Mouse (Mus musculus): ENCODE measurements around the gene Phb2. TPM values are rescaled to one million over a fixed set of nuclear protein-coding genes. Genes with fewer than 3 reads are reported as not detected.

The Phb2 gene
- polyA plus RNA-seq, 1 experiment from 2014 or later, result 308 TPM

GRCm38 (mm10) chr6:124740211-124740887 lies 28.2 kb downstream of the Phb2 start:
- DNase-seq (peak; percentile 67), ATAC-seq (no peak)
- H3K27me3 ChIP-seq (ENCODE audit: insufficient read depth, low read length), result no peaks in the 10 kb centered on the region
- peaks cover 35% of the 10 kb centered on the region for H3K4me1 ChIP-seq (ENCODE audit: insufficient read depth)
- peak overlapping the region; percentile 63 for H3K4me3 ChIP-seq (ENCODE audit: low read depth, low read length)
- under 1% methylated on average over 29 of the region's 29 CpGs for WGBS (ENCODE audit: insufficient replicate concordance)
- H3K9me3 ChIP-seq (ENCODE audit: low read length), result no peaks in the 10 kb centered on the region
- peaks cover 5% of the 10 kb centered on the region; the same call in 1 of the 2 replicates for H3K36me3 ChIP-seq (replicated peaks; ENCODE audit: insufficient read depth, low read length)
- peak overlapping the region; percentile 73 for H3K9ac ChIP-seq (replicated peaks)
- TF ChIP-seq CTCF (IDR thresholded peaks at IDR 0.05; ENCODE audit: low read depth) (peak; percentile 72), EP300 (IDR thresholded peaks at IDR 0.05; ENCODE audit: low read depth) (no peak)
- H3K4me2 ChIP-seq (ENCODE audit: low read depth, low read length), result peak overlapping the region; percentile 99
- peak overlapping the region; percentile 99 for H3K27ac ChIP-seq (ENCODE audit: low read depth)

- peak within 1 kb of the TSS; percentile 99 for H3K4me2 ChIP-seq (ENCODE audit: low read depth, low read length)
- TF ChIP-seq EP300 (IDR thresholded peaks at IDR 0.05; ENCODE audit: low read depth) (peak; percentile 74; the same call in 1 of the 2 replicates), CTCF (IDR thresholded peaks at IDR 0.05; ENCODE audit: low read depth) (no peak)
- DNase-seq (peak; percentile 87), ATAC-seq (peak; percentile 72)
- H3K9ac ChIP-seq (replicated peaks), result peak within 1 kb of the TSS; percentile 73
- WGBS (ENCODE audit: insufficient replicate concordance), result under 1% methylated on average over 41 of the region's 41 CpGs
- peak within 1 kb of the TSS; percentile 99 for H3K27ac ChIP-seq (ENCODE audit: low read depth)
- H3K9me3 ChIP-seq (ENCODE audit: low read length), result no peaks in the 10 kb centered on the region
- H3K4me1 ChIP-seq (ENCODE audit: insufficient read depth), result peaks cover 37% of the 10 kb centered on the region
- H3K4me3 ChIP-seq (ENCODE audit: low read depth, low read length), result peak within 1 kb of the TSS; percentile 63
- peaks cover 5% of the 10 kb centered on the region; the same call in 1 of the 2 replicates for H3K36me3 ChIP-seq (replicated peaks; ENCODE audit: insufficient read depth, low read length)
- no peaks in the 10 kb centered on the region for H3K27me3 ChIP-seq (ENCODE audit: insufficient read depth, low read length)
Observed at GRCm38 (mm10) chr6:124740888-124741761, 29.0 kb downstream of the Phb2 start, which contains the start of gene Grcc10. TSS of gene Grcc10 (minus strand) at chr6:124741374.

- no peak for ATAC-seq
- Histone ChIP-seq H3K9me3 (ENCODE audit: low read length) (no peaks in the 10 kb centered on the region), H3K4me1 (ENCODE audit: insufficient read depth) (peaks cover 44% of the 10 kb centered on the region), H3K27ac (ENCODE audit: low read depth) (peak overlapping the region; percentile 99), H3K36me3 (replicated peaks; ENCODE audit: insufficient read depth, low read length) (peaks cover 5% of the 10 kb centered on the region; the same call in 1 of the 2 replicates), H3K27me3 (ENCODE audit: insufficient read depth, low read length) (no peaks in the 10 kb centered on the region), H3K4me3 (ENCODE audit: low read depth, low read length) (peak overlapping the region; percentile 63), H3K9ac (replicated peaks) (peak overlapping the region; percentile 73), H3K4me2 (ENCODE audit: low read depth, low read length) (peak overlapping the region; percentile 99)
- TF ChIP-seq CTCF (IDR thresholded peaks at IDR 0.05; ENCODE audit: low read depth), result no peak
- TF ChIP-seq EP300 (IDR thresholded peaks at IDR 0.05; ENCODE audit: low read depth), result no peak
- 74% methylated on average over 3 of the region's 3 CpGs for WGBS (ENCODE audit: insufficient replicate concordance)
- DNase-seq, result no peak
Observed at GRCm38 (mm10) chr6:124741842-124742241, 29.7 kb downstream of the Phb2 start.

- Histone ChIP-seq H3K4me2 (ENCODE audit: low read depth, low read length) (no peak overlapping the region), H3K27me3 (ENCODE audit: insufficient read depth, low read length) (no peaks in the 10 kb centered on the region), H3K9me3 (ENCODE audit: low read length) (no peaks in the 10 kb centered on the region), H3K27ac (ENCODE audit: low read depth) (no peak overlapping the region), H3K36me3 (replicated peaks; ENCODE audit: insufficient read depth, low read length) (peaks cover 5% of the 10 kb centered on the region), H3K9ac (replicated peaks) (no peak overlapping the region), H3K4me3 (ENCODE audit: low read depth, low read length) (no peak overlapping the region), H3K4me1 (ENCODE audit: insufficient read depth) (peaks cover 44% of the 10 kb centered on the region)
- WGBS (ENCODE audit: insufficient replicate concordance), result 91% methylated on average over 15 of the region's 15 CpGs
- TF ChIP-seq EP300 (IDR thresholded peaks at IDR 0.05; ENCODE audit: low read depth) (no peak), CTCF (IDR thresholded peaks at IDR 0.05; ENCODE audit: low read depth) (no peak)
- DNase-seq (no peak), ATAC-seq (no peak)
Observed at GRCm38 (mm10) chr6:124742839-124743514, 30.8 kb downstream of the Phb2 start.

- TF ChIP-seq EP300 (IDR thresholded peaks at IDR 0.05; ENCODE audit: low read depth) (no peak), CTCF (IDR thresholded peaks at IDR 0.05; ENCODE audit: low read depth) (no peak)
- H3K9ac ChIP-seq (replicated peaks), result no peak overlapping the region
- peaks cover 39% of the 10 kb centered on the region for H3K4me1 ChIP-seq (ENCODE audit: insufficient read depth)
- H3K27me3 ChIP-seq (ENCODE audit: insufficient read depth, low read length), result no peaks in the 10 kb centered on the region
- no peak overlapping the region for H3K4me3 ChIP-seq (ENCODE audit: low read depth, low read length)
- WGBS (ENCODE audit: insufficient replicate concordance), result 80% methylated on average over 8 of the region's 8 CpGs
- H3K9me3 ChIP-seq (ENCODE audit: low read length), result no peaks in the 10 kb centered on the region
- ATAC-seq, result no peak
- peaks cover 5% of the 10 kb centered on the region for H3K36me3 ChIP-seq (replicated peaks; ENCODE audit: insufficient read depth, low read length)
- DNase-seq, result no peak
- no peak overlapping the region for H3K27ac ChIP-seq (ENCODE audit: low read depth)
- H3K4me2 ChIP-seq (ENCODE audit: low read depth, low read length), result no peak overlapping the region
Observed at GRCm38 (mm10) chr6:124743647-124744046, 31.5 kb downstream of the Phb2 start.

Data from liver, postnatal 0 days (tissue).